Mouse (Mus musculus) CH12.LX (cell line): ENCODE measurements around the gene Pink1.

ENCODE experiments used
- CTCF ChIP-seq, 2 experiments: IDR thresholded peaks in 1 of 2; conservative IDR thresholded peaks in 1 of 2; 2 replicates each; pipeline ENCODE4 v1.5.1; 2011 to 2012; ENCODE audit warnings: low read depth in 2 of 2, low read length in 2 of 2, improper control_type of control experiment in 1 of 2, inconsistent platforms in 1 of 2, mild to moderate bottlenecking in 1 of 2, moderate library complexity in 1 of 2
- ELF1 ChIP-seq: IDR thresholded peaks from 2 replicates; pipeline ENCODE4 v1.6.1; 2014; ENCODE audit warnings: low read depth, mild to moderate bottlenecking, inconsistent platforms, low read length, improper control_type of control experiment
- EP300 ChIP-seq: IDR thresholded peaks from 2 replicates; pipeline ENCODE4 v1.6.1; 2011; ENCODE audit warnings: low read length, improper control_type of control experiment
- HCFC1 ChIP-seq: IDR thresholded peaks from 2 replicates; pipeline ENCODE4 v1.6.1; 2012; ENCODE audit warnings: low read depth, mild to moderate bottlenecking, inconsistent platforms, low read length, improper control_type of control experiment
- MAX ChIP-seq: IDR thresholded peaks from 2 replicates; pipeline ENCODE4 v1.6.1; 2011; ENCODE audit warnings: low read length, improper control_type of control experiment
- MXI1 ChIP-seq: IDR thresholded peaks from 2 replicates; pipeline ENCODE4 v1.6.1; 2011; ENCODE audit warnings: mild to moderate bottlenecking, low read depth, low read length, improper control_type of control experiment
- MYC ChIP-seq: IDR thresholded peaks from 2 replicates; pipeline ENCODE4 v1.6.1; 2011; ENCODE audit warnings: low read depth, mild to moderate bottlenecking, improper control_type of control experiment, low read length

GRCm38 (mm10) chr4:138333135-138333534, 7.0 kb upstream of the Pink1 start:
- TF ChIP-seq CTCF (conservative IDR thresholded peaks at IDR 0.05 in 1 of 2, IDR thresholded peaks at IDR 0.05 in 1 of 2; ENCODE audit: low read depth in 2 of 2, low read length in 2 of 2) (no peak), MAX (no peak), ELF1 (no peak), MXI1 (no peak), HCFC1 (no peak), MYC (no peak), EP300 (no peak)
